Mouse (Mus musculus) lung, embryonic 15.5 days (tissue): ENCODE results near the gene Plekho1. TPM values are rescaled to one million over a fixed set of nuclear protein-coding genes. Genes with fewer than 3 reads are reported as not detected.
"Not testable (repeated sequence)": the region's sequence is repeated elsewhere in the genome, so short reads cannot be mapped to it uniquely, and the experiment has no call there.

Source experiments
- ATAC-seq: fragments of 200-750 bp; cut with Nextera tagmentation; 2 replicates; pipeline ENCODE4 v1.8.0; 2017; ENCODE audit warnings: moderate number of reproducible peaks, borderline replicate concordance; ENCODE audit not compliant: low FRiP score, low TSS enrichment; ENCODE audit errors: extremely low read depth
- H3K27ac ChIP-seq: fragments of 300-500 bp; sonication (generic); 2 replicates; pipeline ENCODE4 v1.5.1; 2015; ENCODE audit warnings: moderate library complexity, mild to moderate bottlenecking, inconsistent platforms
- H3K27me3 ChIP-seq: fragments of 300-500 bp; sonication (generic); 2 replicates; pipeline ENCODE4 v1.6.1; 2015; ENCODE audit warnings: inconsistent platforms
- H3K36me3 ChIP-seq: fragments of 300-500 bp; sonication (generic); 2 replicates; pipeline ENCODE4 v1.6.1; 2015; ENCODE audit warnings: inconsistent platforms
- H3K4me1 ChIP-seq: fragments of 300-500 bp; sonication (generic); 2 replicates; pipeline ENCODE4 v1.6.1; 2015; ENCODE audit warnings: inconsistent platforms
- H3K4me2 ChIP-seq: fragments of 300-500 bp; sonication (generic); 2 replicates; pipeline ENCODE4 v1.6.1; 2015; ENCODE audit warnings: inconsistent platforms, mild to moderate bottlenecking, moderate library complexity
- H3K4me3 ChIP-seq: fragments of 300-500 bp; sonication (generic); 2 replicates; pipeline ENCODE4 v1.5.1; 2015; ENCODE audit warnings: mild to moderate bottlenecking, inconsistent platforms
- H3K9ac ChIP-seq: fragments of 300-500 bp; sonication (generic); 2 replicates; pipeline ENCODE4 v1.6.1; 2015; ENCODE audit warnings: inconsistent platforms
- H3K9me3 ChIP-seq: fragments of 300-500 bp; sonication (generic); 2 replicates; pipeline ENCODE4 v1.6.1; 2016; ENCODE audit warnings: inconsistent platforms
- WGBS: fragments of 180-500 bp; shearing (Covaris S2); methylation state at CpG from one replicate; pipeline ENCODE4 v1.1.7; 2015; 5-methylcytosine and 5-hydroxymethylcytosine counted together
- polyA plus RNA-seq: library from polyadenylated mRNA; unstranded; fragments of >200 nt; fragmentation: Nextera tagmentation; extraction: Ambion mirVana; gene quantifications from 2 replicates; pipeline ENCODE4 v1.2.1, GENCODE M21; 2015

Gene Plekho1
- polyA plus RNA-seq = 36.0 and 38.2 TPM in 2 replicates

DNA sequence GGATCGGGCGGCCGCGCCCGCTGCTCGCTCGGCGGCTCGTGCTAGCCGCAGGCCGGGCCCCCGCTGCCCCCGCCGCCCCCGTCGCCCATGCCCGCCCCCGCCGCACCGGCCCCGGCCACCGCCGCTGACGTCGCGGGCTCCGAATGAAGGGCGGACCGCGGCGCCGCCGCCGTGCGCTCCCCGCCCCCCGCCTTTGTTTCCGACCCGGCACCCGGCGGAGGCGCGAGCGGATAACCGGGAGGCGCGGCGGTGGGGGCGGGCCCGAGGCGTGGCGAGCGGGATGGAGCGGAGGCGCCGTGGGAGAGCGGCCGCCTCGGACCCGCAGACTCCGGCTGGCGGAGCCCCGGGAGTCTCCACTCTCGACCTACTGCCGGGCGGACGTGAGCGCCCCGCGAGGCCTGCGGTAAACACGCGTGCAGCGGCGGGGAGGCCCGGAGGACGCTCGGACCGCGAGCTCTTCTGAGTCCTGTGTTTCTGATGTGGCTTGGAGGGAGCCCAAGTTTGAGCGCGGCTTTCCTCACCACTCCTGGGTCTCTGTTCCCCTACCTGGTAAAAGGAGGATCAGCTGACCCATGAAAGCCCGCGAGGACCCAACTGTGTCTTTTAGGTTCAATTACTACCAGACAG lies at the start of gene Plekho1:
TSS of gene Plekho1 (minus strand) at position 200 of the 627 bp plus-strand sequence.
- Histone ChIP-seq H3K4me1 (peaks cover 39% of the 10 kb centered on the region), H3K9ac (peak within 1 kb of the TSS; percentile 74), H3K4me2 (peak within 1 kb of the TSS; percentile 71), H3K27ac (peak within 1 kb of the TSS; percentile 98), H3K4me3 (peak within 1 kb of the TSS; percentile 71), H3K9me3 (no peaks in the 10 kb centered on the region), H3K27me3 (no peaks in the 10 kb centered on the region), H3K36me3 (peaks cover 11% of the 10 kb centered on the region)
- peak; percentile 66 for ATAC-seq
- 0% methylated on average over 51 of the region's 84 CpGs for WGBS

DNA sequence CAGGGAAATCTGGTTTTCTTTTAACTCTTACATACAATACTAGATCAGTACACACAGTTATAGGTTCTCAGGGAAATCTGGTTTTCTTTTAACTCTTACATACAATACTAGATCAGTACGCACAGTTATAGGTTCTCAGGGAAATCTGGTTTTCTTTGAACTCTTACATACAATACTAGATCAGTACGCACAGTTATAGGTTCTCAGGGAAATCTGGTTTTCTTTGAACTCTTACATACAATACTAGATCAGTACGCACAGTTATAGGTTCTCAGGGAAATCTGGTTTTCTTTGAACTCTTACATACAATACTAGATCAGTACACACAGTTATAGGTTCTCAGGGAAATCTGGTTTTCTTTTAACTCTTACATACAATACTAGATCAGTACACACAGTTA lies 48.8 kb upstream of the Plekho1 start:
- not testable (repeated sequence) for ATAC-seq, H3K9ac ChIP-seq
- WGBS = 79% methylated on average over 3 of the region's 3 CpGs

DNA sequence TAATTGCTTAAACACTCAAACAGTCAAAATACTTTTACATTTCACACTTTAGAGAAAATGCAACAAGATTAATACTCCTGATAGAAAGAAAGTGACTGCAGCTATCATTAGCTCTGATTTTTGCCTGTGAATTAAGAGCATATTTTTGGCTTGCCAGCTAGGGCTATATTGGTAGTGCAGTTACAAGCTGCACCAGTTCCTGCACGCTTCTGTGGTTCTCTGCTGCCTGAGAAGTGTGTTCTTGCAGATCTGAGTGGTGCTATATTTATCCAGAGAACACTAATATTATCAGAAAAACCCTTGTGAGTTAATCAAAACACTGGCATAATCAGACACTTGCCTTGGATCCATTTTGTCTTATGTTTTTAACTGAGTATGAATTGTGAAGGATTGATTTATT lies 47.3 kb upstream of the Plekho1 start:
- Histone ChIP-seq H3K4me1 (no peaks in the 10 kb centered on the region), H3K27ac (no peak overlapping the region), H3K36me3 (peaks cover 8% of the 10 kb centered on the region; the same call in 1 of the 2 replicates), H3K4me3 (no peak overlapping the region), H3K9ac (no peak overlapping the region), H3K4me2 (no peak overlapping the region), H3K27me3 (no peaks in the 10 kb centered on the region), H3K9me3 (no peaks in the 10 kb centered on the region)
- 64% methylated on average over 1 of the region's 1 CpGs for WGBS
- ATAC-seq = no peak

More for the DNA sequence above, 48.8 kb upstream of the Plekho1 start:
- H3K4me1 ChIP-seq, H3K4me2 ChIP-seq, H3K9me3 ChIP-seq, H3K4me3 ChIP-seq, H3K27me3 ChIP-seq, H3K27ac ChIP-seq, H3K36me3 ChIP-seq: not testable (repeated sequence)

DNA sequence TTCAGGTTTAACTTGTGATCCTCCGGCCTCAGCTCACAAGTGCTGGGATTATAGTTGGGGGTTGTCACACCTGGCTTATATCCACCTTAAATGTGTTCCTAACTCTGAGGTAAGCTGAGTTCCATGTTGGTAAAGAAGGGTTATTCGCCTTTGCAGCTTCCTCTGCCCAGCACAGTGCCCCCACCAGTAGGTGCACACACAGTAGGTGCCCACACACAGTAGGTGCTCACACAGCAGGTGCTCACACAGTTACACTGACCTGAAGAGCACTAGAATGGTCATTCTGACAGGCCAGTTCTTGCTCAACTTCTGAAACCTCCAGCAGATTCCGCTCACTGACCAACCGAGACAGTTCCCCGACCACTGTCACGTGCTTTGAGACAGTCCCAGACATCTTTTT lies 45.3 kb upstream of the Plekho1 start:
- 92% methylated on average over 6 of the region's 6 CpGs for WGBS
- Histone ChIP-seq H3K27ac (no peak overlapping the region), H3K36me3 (peaks cover 5% of the 10 kb centered on the region; the same call in 1 of the 2 replicates), H3K4me3 (no peak overlapping the region), H3K27me3 (no peaks in the 10 kb centered on the region), H3K4me2 (no peak overlapping the region), H3K4me1 (no peaks in the 10 kb centered on the region), H3K9ac (no peak overlapping the region), H3K9me3 (no peaks in the 10 kb centered on the region)
- no peak for ATAC-seq

DNA sequence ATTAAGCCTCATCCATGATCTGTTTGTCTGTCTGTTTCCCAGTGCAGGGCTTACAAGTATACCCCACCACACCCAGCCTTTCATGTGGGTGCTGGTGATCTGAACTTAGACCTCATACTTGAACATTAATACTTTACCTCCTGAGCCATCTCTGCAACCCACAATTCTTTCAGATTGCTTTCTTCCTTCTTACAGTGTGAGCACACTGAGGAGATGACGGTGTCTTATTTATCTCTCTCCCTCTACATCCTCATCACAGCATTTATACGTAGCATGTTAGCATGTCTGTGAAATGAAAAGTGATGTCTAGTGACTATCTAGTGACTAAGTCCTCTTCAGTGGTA lies 44.8 kb upstream of the Plekho1 start:
- Histone ChIP-seq H3K4me1 (no peaks in the 10 kb centered on the region), H3K4me2 (no peak overlapping the region), H3K27me3 (no peaks in the 10 kb centered on the region), H3K4me3 (no peak overlapping the region), H3K27ac (no peak overlapping the region), H3K9me3 (no peaks in the 10 kb centered on the region), H3K36me3 (peaks cover 5% of the 10 kb centered on the region; the same call in 1 of the 2 replicates), H3K9ac (no peak overlapping the region)
- WGBS = 96% methylated on average over 2 of the region's 2 CpGs
- no peak for ATAC-seq

DNA sequence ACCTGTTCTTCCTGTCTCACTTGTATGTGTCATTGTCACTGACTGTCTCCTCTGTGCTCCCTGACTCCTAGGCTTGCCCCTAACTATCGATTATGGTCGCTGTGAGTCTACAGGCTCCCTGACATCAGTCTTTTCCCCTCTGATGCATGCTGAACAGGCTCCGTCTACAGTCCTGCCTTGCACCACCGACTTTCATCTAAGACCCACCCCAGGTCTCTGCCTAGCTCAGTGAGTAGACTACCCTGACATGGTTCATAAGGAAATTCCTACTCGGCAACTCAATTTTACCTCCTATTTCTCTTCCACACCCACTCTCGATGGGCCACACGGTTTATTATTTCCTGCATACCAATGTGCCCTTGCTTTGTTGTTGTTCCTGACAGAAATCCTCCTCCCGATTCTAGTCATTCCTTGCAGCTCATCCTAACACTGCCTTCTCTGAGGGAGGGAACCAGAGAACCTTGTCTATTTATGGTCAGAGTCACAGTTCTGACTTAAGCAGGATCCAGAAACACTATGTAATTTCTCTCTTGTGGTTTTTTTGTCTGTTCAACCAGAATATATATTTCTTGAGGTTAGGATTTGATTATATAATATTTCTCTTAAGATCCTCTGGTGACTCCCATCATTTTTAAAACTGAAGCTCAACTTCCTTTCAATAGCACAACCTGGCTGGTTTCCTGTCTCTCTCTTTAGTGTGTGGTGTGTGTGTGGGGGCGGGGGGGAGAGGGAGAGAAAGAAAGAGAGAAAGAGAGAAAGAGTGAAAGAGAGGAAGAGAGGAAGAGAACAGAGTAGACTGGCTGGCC lies 44.3 kb upstream of the Plekho1 start:
- Histone ChIP-seq H3K27me3 (no peaks in the 10 kb centered on the region), H3K4me1 (no peaks in the 10 kb centered on the region), H3K4me2 (no peak overlapping the region), H3K36me3 (peaks cover under 1% of the 10 kb centered on the region; the same call in 1 of the 2 replicates), H3K27ac (no peak overlapping the region), H3K4me3 (no peak overlapping the region), H3K9ac (no peak overlapping the region), H3K9me3 (no peaks in the 10 kb centered on the region)
- 69% methylated on average over 8 of the region's 9 CpGs for WGBS
- ATAC-seq = no peak

DNA sequence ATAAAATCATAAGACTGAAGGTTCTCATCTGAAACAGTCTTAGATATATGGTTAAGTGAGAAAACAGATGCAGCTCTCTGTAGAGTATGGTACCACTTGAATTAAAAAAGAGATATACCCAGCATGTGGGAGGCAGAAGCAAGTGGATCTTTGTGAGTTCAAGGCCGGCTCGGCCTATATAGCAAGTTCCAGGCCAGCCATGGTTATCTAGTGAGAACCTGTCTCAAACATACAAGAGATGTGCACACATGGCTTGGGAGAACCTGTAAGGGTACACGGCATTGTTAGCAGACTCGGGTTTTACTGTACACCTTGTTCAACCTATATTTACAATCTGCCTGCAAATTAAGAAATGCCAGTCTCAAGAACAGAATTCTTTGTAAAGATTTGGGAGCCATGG lies 43.0 kb upstream of the Plekho1 start:
- H3K9ac ChIP-seq = no peak overlapping the region
- H3K27ac ChIP-seq = no peak overlapping the region
- WGBS = 88% methylated on average over 4 of the region's 4 CpGs
- no peak overlapping the region for H3K4me3 ChIP-seq
- no peak for ATAC-seq
- no peaks in the 10 kb centered on the region for H3K27me3 ChIP-seq
- no peaks in the 10 kb centered on the region for H3K4me1 ChIP-seq
- no peaks in the 10 kb centered on the region for H3K9me3 ChIP-seq
- no peak overlapping the region for H3K4me2 ChIP-seq
- H3K36me3 ChIP-seq = no peaks in the 10 kb centered on the region

DNA sequence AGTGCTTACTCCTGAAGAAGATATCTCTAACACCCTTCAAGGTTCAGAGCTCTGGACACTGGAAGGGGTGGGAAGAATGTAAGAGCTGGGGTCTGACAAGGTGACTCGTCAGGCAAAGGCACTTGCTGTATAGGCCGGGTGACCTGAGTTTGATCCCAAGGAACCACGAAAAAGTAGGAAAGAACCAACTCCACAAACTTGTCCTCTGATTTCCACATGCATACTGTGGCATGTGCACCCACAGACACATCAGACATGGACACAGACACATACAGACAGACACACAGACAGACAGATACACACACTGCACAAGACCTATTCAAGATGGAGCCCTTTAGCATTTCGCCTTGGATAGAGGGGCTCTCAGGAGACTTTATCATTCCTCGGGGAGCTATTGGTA lies 42.4 kb upstream of the Plekho1 start:
- no peaks in the 10 kb centered on the region for H3K9me3 ChIP-seq
- no peak for ATAC-seq
- no peaks in the 10 kb centered on the region for H3K27me3 ChIP-seq
- no peak overlapping the region for H3K4me2 ChIP-seq
- no peak overlapping the region for H3K4me3 ChIP-seq
- H3K27ac ChIP-seq = no peak overlapping the region
- no peak overlapping the region for H3K9ac ChIP-seq
- 74% methylated on average over 5 of the region's 5 CpGs for WGBS
- H3K36me3 ChIP-seq = no peaks in the 10 kb centered on the region
- H3K4me1 ChIP-seq = no peaks in the 10 kb centered on the region

DNA sequence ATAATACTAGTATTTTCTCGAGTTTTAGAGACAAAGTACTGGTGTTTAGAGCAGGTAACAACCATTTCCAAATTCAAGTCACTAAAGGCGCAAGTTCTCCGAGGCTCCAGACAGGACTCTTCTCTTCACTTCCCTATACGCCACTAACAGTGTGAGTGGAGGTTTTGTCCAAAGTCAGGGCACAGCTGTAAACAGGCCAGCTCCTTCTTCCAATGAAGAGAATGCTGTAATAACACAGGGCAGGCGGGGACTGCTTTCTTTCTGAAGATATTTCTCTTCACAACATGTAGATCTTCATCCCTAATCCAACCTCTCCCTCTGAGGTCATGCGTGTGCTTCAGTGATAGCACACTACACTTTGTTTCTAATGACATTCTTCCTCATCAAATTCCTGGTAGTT lies 41.0 kb upstream of the Plekho1 start:
- H3K36me3 ChIP-seq = no peaks in the 10 kb centered on the region
- H3K27ac ChIP-seq = no peak overlapping the region
- no peak for ATAC-seq
- H3K4me3 ChIP-seq = no peak overlapping the region
- WGBS = 87% methylated on average over 6 of the region's 6 CpGs
- H3K4me2 ChIP-seq = no peak overlapping the region
- H3K9ac ChIP-seq = no peak overlapping the region
- no peaks in the 10 kb centered on the region for H3K9me3 ChIP-seq
- H3K4me1 ChIP-seq = no peaks in the 10 kb centered on the region
- no peaks in the 10 kb centered on the region for H3K27me3 ChIP-seq

DNA sequence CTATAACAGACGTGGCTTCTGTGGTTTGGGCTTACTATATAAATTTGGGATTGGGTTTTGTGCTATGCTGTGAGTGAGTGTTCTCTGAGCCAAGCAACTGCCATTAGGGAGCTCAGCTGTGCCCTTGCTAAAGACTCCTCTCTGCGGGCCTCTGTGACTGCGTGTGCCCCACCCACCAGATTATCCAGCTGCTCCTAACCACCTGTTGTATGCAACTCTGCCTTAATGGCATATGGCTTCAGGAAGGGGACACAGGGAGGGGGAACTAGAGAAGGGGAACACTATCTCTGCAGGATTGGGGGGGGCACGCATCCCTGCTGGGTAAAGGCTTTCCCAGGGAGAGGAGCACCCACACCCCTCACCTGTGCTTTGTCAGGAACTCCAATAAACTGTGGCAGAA lies 37.2 kb upstream of the Plekho1 start:
- H3K9ac ChIP-seq = no peak overlapping the region
- no peak for ATAC-seq
- no peak overlapping the region for H3K27ac ChIP-seq
- no peak overlapping the region for H3K4me2 ChIP-seq
- H3K4me3 ChIP-seq = no peak overlapping the region
- H3K36me3 ChIP-seq = no peaks in the 10 kb centered on the region; the same call in 1 of the 2 replicates
- no peaks in the 10 kb centered on the region for H3K9me3 ChIP-seq
- H3K4me1 ChIP-seq = no peaks in the 10 kb centered on the region
- no peaks in the 10 kb centered on the region for H3K27me3 ChIP-seq
- 74% methylated on average over 4 of the region's 4 CpGs for WGBS

DNA sequence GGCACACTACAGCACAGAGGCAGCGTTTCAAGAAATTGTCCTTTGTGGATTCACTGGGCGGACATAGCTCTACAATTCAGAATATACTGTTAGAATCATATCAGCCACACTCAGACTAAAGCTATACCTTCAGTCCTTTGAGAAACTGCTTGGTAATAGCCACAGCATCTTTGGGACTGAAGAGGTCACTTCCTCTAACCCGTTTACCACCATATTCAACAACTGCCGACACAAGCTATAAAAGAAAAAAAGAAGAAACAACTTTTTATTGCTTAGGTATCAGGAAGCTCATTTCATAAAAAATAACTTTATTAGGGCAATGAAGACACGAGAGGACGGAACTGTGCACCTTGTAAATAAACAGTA lies 36.8 kb upstream of the Plekho1 start:
- no peak overlapping the region for H3K27ac ChIP-seq
- H3K4me3 ChIP-seq = no peak overlapping the region
- H3K36me3 ChIP-seq = no peaks in the 10 kb centered on the region; the same call in 1 of the 2 replicates
- no peaks in the 10 kb centered on the region for H3K27me3 ChIP-seq
- H3K9ac ChIP-seq = no peak overlapping the region
- no peaks in the 10 kb centered on the region for H3K4me1 ChIP-seq
- no peak overlapping the region for H3K4me2 ChIP-seq
- H3K9me3 ChIP-seq = no peaks in the 10 kb centered on the region
- 80% methylated on average over 6 of the region's 6 CpGs for WGBS
- ATAC-seq = no peak

DNA sequence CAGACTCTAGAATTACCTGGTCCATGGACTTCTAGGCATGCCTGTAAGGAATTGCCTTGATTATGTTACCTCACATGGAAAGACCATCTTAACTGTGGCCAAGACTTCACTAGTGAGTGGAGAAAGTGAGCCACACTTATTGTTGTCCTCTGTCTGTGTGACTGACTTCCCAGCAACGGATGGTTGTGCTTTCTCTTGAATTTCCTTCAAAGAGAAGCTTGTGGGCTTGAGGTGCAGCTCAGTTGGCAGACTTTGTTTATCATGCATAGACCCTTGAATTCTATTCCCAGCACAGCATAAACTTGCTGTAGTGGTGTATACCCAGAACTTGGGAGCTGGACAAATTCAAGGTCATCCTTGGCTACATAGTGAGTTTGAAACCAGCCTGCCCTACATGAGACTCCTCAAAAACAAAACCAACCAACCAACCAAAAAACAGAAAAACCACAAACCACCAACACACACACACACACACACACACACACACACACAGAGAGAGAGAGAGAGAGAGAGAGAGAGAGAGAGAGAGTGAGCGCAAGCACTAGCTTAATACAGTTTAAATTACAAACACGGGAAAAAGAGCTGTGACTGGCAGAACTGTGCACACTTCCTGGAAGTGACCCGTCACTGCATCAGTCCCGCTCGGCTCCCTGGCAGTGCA lies 36.3 kb upstream of the Plekho1 start:
- Histone ChIP-seq H3K4me3 (no peak overlapping the region), H3K27me3 (no peaks in the 10 kb centered on the region), H3K9ac (no peak overlapping the region), H3K4me2 (no peak overlapping the region), H3K9me3 (no peaks in the 10 kb centered on the region), H3K27ac (no peak overlapping the region), H3K36me3 (no peaks in the 10 kb centered on the region; the same call in 1 of the 2 replicates), H3K4me1 (no peaks in the 10 kb centered on the region)
- no peak for ATAC-seq
- WGBS = 72% methylated on average over 6 of the region's 6 CpGs
